Mouse (Mus musculus): Measurements from ENCODE around the gene Iqcd. TPM values are rescaled to one million over a fixed set of nuclear protein-coding genes. Genes with fewer than 3 reads are reported as not detected.

The Iqcd gene
- polyA plus RNA-seq, 1 experiment from 2014 or later, result 1.2 TPM

GRCm38 (mm10) chr5:120604839-120605238, 16.0 kb downstream of the Iqcd start:
- Histone ChIP-seq H3K4me3 (replicated peaks) (peak overlapping the region; percentile 37), H3K4me2 (peak overlapping the region; percentile 63), H3K36me3 (replicated peaks) (no peaks in the 10 kb centered on the region), H3K27me3 (no peaks in the 10 kb centered on the region), H3K4me1 (replicated peaks) (peaks cover 37% of the 10 kb centered on the region), H3K27ac (replicated peaks) (no peak overlapping the region), H3K9me3 (replicated peaks) (no peaks in the 10 kb centered on the region), H3K9ac (no peak overlapping the region)
- 4% methylated on average over 6 of the region's 6 CpGs for WGBS (ENCODE audit: insufficient replicate concordance)
- 0 out of 2 replicates have a peak, but pooled peaks have one; percentile 19 for ATAC-seq (ENCODE audit: insufficient read depth)

- peaks cover 32% of the 10 kb centered on the region for H3K4me1 ChIP-seq (replicated peaks)
- no peaks in the 10 kb centered on the region for H3K27me3 ChIP-seq
- H3K9ac ChIP-seq, result no peak overlapping the region
- no peak overlapping the region for H3K27ac ChIP-seq (replicated peaks)
- H3K36me3 ChIP-seq (replicated peaks), result no peaks in the 10 kb centered on the region
- H3K4me3 ChIP-seq (replicated peaks), result peak overlapping the region; percentile 37
- peak; percentile 29 for ATAC-seq (ENCODE audit: insufficient read depth)
- peak overlapping the region; percentile 63 for H3K4me2 ChIP-seq
- H3K9me3 ChIP-seq (replicated peaks), result no peaks in the 10 kb centered on the region
- WGBS (ENCODE audit: insufficient replicate concordance), result 3% methylated on average over 10 of the region's 10 CpGs
Measured at GRCm38 (mm10) chr5:120605241-120605661, 16.4 kb downstream of the Iqcd start.

GRCm38 (mm10) chr5:120605688-120606087, 16.9 kb downstream of the Iqcd start:
- Histone ChIP-seq H3K4me3 (replicated peaks) (peak overlapping the region; percentile 37), H3K9ac (no peak overlapping the region), H3K9me3 (replicated peaks) (no peaks in the 10 kb centered on the region), H3K36me3 (replicated peaks) (no peaks in the 10 kb centered on the region), H3K4me2 (peak overlapping the region; percentile 63), H3K4me1 (replicated peaks) (peaks cover 28% of the 10 kb centered on the region), H3K27me3 (no peaks in the 10 kb centered on the region), H3K27ac (replicated peaks) (no peak overlapping the region)
- 2% methylated on average over 8 of the region's 8 CpGs for WGBS (ENCODE audit: insufficient replicate concordance)
- peak; percentile 51 for ATAC-seq (ENCODE audit: insufficient read depth)

- Histone ChIP-seq H3K36me3 (replicated peaks) (no peaks in the 10 kb centered on the region), H3K4me3 (replicated peaks) (no peak overlapping the region), H3K4me2 (no peak overlapping the region), H3K9me3 (replicated peaks) (no peaks in the 10 kb centered on the region), H3K4me1 (replicated peaks) (peaks cover 28% of the 10 kb centered on the region), H3K27ac (replicated peaks) (no peak overlapping the region), H3K27me3 (no peaks in the 10 kb centered on the region), H3K9ac (no peak overlapping the region)
- no peak for ATAC-seq (ENCODE audit: insufficient read depth)
- 68% methylated on average over 25 of the region's 25 CpGs for WGBS (ENCODE audit: insufficient replicate concordance)
Measured at GRCm38 (mm10) chr5:120606590-120607200, 17.9 kb downstream of the Iqcd start.

DNA sequence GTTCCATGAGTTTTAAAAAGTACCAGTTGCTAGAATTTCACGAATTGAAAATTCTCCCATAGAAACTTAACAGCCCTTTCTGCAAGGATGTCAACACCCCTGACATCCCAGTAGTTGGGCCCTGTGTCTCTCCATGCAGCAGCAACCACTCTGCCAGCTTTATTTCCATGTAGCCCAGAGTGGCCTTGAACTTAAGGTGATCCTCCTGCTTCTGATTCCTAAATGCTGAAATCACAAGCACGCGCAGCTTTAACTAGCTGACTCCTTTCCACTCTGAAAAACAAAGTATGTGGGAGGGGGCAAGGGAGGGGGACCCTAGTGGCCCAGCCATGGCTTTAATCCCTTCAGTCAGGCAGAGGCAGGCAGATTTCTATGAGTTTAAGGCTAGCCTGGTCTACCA, 18.5 kb downstream of the Iqcd start:
- Histone ChIP-seq H3K4me3 (replicated peaks) (no peak overlapping the region), H3K36me3 (replicated peaks) (no peaks in the 10 kb centered on the region), H3K27ac (replicated peaks) (no peak overlapping the region), H3K4me1 (replicated peaks) (peaks cover 33% of the 10 kb centered on the region), H3K9me3 (replicated peaks) (no peaks in the 10 kb centered on the region), H3K27me3 (no peaks in the 10 kb centered on the region), H3K9ac (no peak overlapping the region), H3K4me2 (no peak overlapping the region)
- WGBS (ENCODE audit: insufficient replicate concordance), result 83% methylated on average over 3 of the region's 3 CpGs
- ATAC-seq (ENCODE audit: insufficient read depth), result no peak

DNA sequence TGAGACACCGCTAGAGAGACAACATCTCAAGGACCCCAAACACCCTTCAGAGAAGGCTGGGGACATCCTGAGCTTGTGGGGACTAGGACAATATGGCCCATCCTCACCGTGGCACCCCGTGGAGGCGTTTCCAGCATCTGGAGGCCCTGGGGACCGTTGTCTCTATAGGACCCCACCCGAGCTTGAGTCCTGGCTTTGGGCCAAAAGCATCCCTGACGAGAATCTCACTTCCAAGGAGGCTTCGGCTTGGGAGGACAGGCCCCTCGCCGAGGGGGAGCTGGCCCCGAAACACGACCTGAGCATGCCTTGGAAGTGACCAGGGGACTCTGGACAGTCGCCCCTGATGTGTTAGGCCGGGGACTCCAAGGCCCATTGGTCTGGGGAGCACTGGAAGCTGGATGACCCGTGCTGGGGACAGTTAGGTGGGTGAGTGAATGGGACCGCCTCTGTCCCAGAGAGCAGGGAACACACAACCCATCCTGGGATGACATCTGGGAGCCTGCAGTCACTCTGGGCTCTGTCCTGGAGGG, 20.5 kb downstream of the Iqcd start:
- Histone ChIP-seq H3K27ac (replicated peaks) (no peak overlapping the region), H3K36me3 (replicated peaks) (no peaks in the 10 kb centered on the region), H3K9ac (no peak overlapping the region), H3K9me3 (replicated peaks) (no peaks in the 10 kb centered on the region), H3K27me3 (no peaks in the 10 kb centered on the region), H3K4me2 (no peak overlapping the region), H3K4me1 (replicated peaks) (peaks cover 43% of the 10 kb centered on the region), H3K4me3 (replicated peaks) (no peak overlapping the region)
- 76% methylated on average over 16 of the region's 16 CpGs for WGBS (ENCODE audit: insufficient replicate concordance)
- no peak for ATAC-seq (ENCODE audit: insufficient read depth)

DNA sequence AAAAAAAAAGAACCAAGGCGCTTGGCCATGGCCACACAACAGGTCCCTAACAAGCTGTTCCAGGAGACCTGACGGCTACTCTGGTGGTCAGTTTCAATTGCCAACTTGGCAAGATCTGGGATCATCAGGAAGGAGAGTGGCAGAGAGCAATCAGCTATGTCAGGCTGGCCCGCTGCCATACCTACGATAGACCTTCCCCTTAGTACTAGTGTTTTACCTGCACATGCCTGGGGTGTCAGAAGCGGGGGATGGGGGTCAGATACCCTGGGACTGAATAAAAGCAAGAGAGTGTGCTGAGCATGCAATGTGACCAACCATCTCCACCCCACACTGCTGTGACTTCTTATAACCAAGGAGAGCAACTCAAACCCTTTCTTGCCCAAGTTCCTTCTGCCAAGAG, 22.1 kb downstream of the Iqcd start:
- Histone ChIP-seq H3K4me3 (replicated peaks) (no peak overlapping the region; the same call in 1 of the 2 replicates), H3K9ac (no peak overlapping the region)

GRCm38 (mm10) chr5:120611416-120611815, 22.6 kb downstream of the Iqcd start:
- Histone ChIP-seq H3K4me2 (peak overlapping the region; percentile 92), H3K27me3 (no peaks in the 10 kb centered on the region), H3K9ac (peak overlapping the region; percentile 50; the same call in 1 of the 2 replicates), H3K27ac (replicated peaks) (peak overlapping the region; percentile 86), H3K4me1 (replicated peaks) (peaks cover 40% of the 10 kb centered on the region), H3K4me3 (replicated peaks) (peak overlapping the region; percentile 81), H3K36me3 (replicated peaks) (peaks cover 13% of the 10 kb centered on the region), H3K9me3 (replicated peaks) (0 out of 2 replicates have a peak, but pooled peaks cover 4% of the 10 kb centered on the region)
- no peak for ATAC-seq (ENCODE audit: insufficient read depth)
- 58% methylated on average over 8 of the region's 8 CpGs for WGBS (ENCODE audit: insufficient replicate concordance)

More for the DNA sequence above, 22.1 kb downstream of the Iqcd start:
- no peak for ATAC-seq (ENCODE audit: insufficient read depth)
- Histone ChIP-seq H3K27me3 (no peaks in the 10 kb centered on the region), H3K4me1 (replicated peaks) (peaks cover 41% of the 10 kb centered on the region), H3K36me3 (replicated peaks) (peaks cover 8% of the 10 kb centered on the region), H3K9me3 (replicated peaks) (0 out of 2 replicates have a peak, but pooled peaks cover 4% of the 10 kb centered on the region), H3K4me2 (peak overlapping the region; percentile 92), H3K27ac (replicated peaks) (no peak overlapping the region)
- 86% methylated on average over 5 of the region's 5 CpGs for WGBS (ENCODE audit: insufficient replicate concordance)

GRCm38 (mm10) chr5:120612442-120612821, 23.6 kb downstream of the Iqcd start, which contains the start of the genes Rita1 and Ddx54:
Rita1 (minus strand) TSS chr5:120612589.
Ddx54 (plus strand) TSS chr5:120612739.
- under 1% methylated on average over 22 of the region's 22 CpGs for WGBS (ENCODE audit: insufficient replicate concordance)
- Histone ChIP-seq H3K4me1 (replicated peaks) (peaks cover 34% of the 10 kb centered on the region), H3K27me3 (no peaks in the 10 kb centered on the region), H3K9ac (peak within 1 kb of the TSS; percentile 61), H3K4me3 (replicated peaks) (peak within 1 kb of the TSS; percentile 81), H3K36me3 (replicated peaks) (peaks cover 20% of the 10 kb centered on the region), H3K9me3 (replicated peaks) (0 out of 2 replicates have a peak, but pooled peaks cover 4% of the 10 kb centered on the region), H3K27ac (replicated peaks) (peak within 1 kb of the TSS; percentile 86), H3K4me2 (peak within 1 kb of the TSS; percentile 92)
- ATAC-seq (ENCODE audit: insufficient read depth), result peak; percentile 74

- ATAC-seq (ENCODE audit: insufficient read depth), result peak; percentile 90
- H3K27me3 ChIP-seq, result no peaks in the 10 kb centered on the region
- peak overlapping the region; percentile 81 for H3K4me3 ChIP-seq (replicated peaks)
- peak overlapping the region; percentile 86 for H3K27ac ChIP-seq (replicated peaks)
- H3K36me3 ChIP-seq (replicated peaks), result peaks cover 24% of the 10 kb centered on the region
- H3K9ac ChIP-seq, result peak overlapping the region; percentile 61
- H3K9me3 ChIP-seq (replicated peaks), result 0 out of 2 replicates have a peak, but pooled peaks cover 4% of the 10 kb centered on the region
- peaks cover 34% of the 10 kb centered on the region for H3K4me1 ChIP-seq (replicated peaks)
- H3K4me2 ChIP-seq, result peak overlapping the region; percentile 92
- under 1% methylated on average over 69 of the region's 69 CpGs for WGBS (ENCODE audit: insufficient replicate concordance)
Measured at GRCm38 (mm10) chr5:120612822-120613604, 24.2 kb downstream of the Iqcd start.

DNA sequence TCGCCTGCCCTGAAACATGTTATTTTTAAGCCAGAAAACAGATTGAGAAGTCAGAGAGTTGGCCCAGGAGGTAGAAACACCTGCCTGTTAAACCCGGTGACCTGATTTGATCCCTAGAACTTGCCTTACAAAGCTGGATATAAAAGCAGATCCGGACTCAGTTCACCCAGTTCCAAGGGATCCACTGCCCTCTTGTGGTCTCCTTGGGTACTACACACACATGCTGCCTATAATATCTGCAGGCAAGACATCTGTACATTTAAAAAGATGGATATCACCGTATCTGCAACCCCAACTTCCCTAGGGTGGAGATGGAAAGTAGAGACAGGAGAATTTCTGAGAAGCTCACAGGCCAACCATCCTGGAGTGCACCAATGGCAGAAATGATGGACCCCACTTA, 27.1 kb downstream of the Iqcd start:
- Histone ChIP-seq H3K4me3 (replicated peaks) (no peak overlapping the region), H3K4me1 (replicated peaks) (peaks cover 33% of the 10 kb centered on the region), H3K4me2 (no peak overlapping the region), H3K27ac (replicated peaks) (no peak overlapping the region), H3K9ac (no peak overlapping the region), H3K27me3 (no peaks in the 10 kb centered on the region), H3K9me3 (replicated peaks) (0 out of 2 replicates have a peak, but pooled peaks cover 4% of the 10 kb centered on the region), H3K36me3 (replicated peaks) (peaks cover 52% of the 10 kb centered on the region)
- no peak for ATAC-seq (ENCODE audit: insufficient read depth)
- WGBS (ENCODE audit: insufficient replicate concordance), result 86% methylated on average over 4 of the region's 4 CpGs
